In genomic region chr4:126287302-126287995, GRCm38 (mm10) we compare ENCODE assay signal across 11 mouse cellular contexts. TPM values are rescaled to one million over a fixed set of nuclear protein-coding genes. Genes with fewer than 3 reads are reported as not detected.
A peak's percentile ranks its signal among the peaks of the same experiment; 100 is the strongest.
DNase-seq lines count a peak whose midpoint lies in the region; ATAC-seq and TF ChIP-seq lines count a peak whose summit lies in the region.
"Had no signal": no experiment of that assay in that cellular context is flagged by ENCODE, and none has a peak within 500 bp of the region (broad histone marks: within the 10 kb centered on the region; RNA-seq: fewer than 3 reads in every experiment).

No protein-coding gene starts in this region.

- TF ChIP-seq EP300 in heart, postnatal 0 days (IDR thresholded peaks at IDR 0.05; ENCODE audit: low read depth) = no peak

- peak overlapping the region; percentile 33; the same call in 1 of the 2 replicates for H3K4me2 ChIP-seq in heart, postnatal 0 days (ENCODE audit: low read depth, low read length)
- peak overlapping the region; percentile 87 for H3K4me2 ChIP-seq in lung, embryonic 15.5 days
- H3K4me2 ChIP-seq in embryonic facial prominence, embryonic 14.5 days (ENCODE audit: low read depth, low read length) = peak overlapping the region; percentile 64
- peak overlapping the region; percentile 77 for H3K4me2 ChIP-seq in limb, embryonic 15.5 days

- no peak for TF ChIP-seq CTCF in heart, postnatal 0 days (IDR thresholded peaks at IDR 0.05; ENCODE audit: low read depth)
- TF ChIP-seq CTCF in lung, adult 2 months (IDR thresholded peaks at IDR 0.05; ENCODE audit: insufficient read depth, low read length) = no peak

- no peaks in the 10 kb centered on the region for H3K4me1 ChIP-seq in heart, postnatal 0 days (ENCODE audit: control insufficient read depth, insufficient read depth)
- H3K4me1 ChIP-seq in lung, embryonic 15.5 days = peaks cover 22% of the 10 kb centered on the region
- peaks cover 3% of the 10 kb centered on the region; the same call in 1 of the 2 replicates for H3K4me1 ChIP-seq in lung, adult 2 months (ENCODE audit: control insufficient read depth, insufficient read depth, low read length)
- peaks cover 27% of the 10 kb centered on the region for H3K4me1 ChIP-seq in embryonic facial prominence, embryonic 14.5 days (ENCODE audit: control insufficient read depth, insufficient read depth, low read length)
- peaks cover 62% of the 10 kb centered on the region for H3K4me1 ChIP-seq in limb, embryonic 15.5 days

- intact Hi-C loops in heart, postnatal 14 days (cut with DNase I) = no loop called here
- intact Hi-C loops in left cerebral cortex, postnatal 25 days (cut with DNase I) = no loop called here

- H3K36me3 ChIP-seq in heart, postnatal 0 days (replicated peaks; ENCODE audit: control insufficient read depth, insufficient read depth, low read length) = no peaks in the 10 kb centered on the region
- no peaks in the 10 kb centered on the region for H3K36me3 ChIP-seq in lung, embryonic 15.5 days
- H3K36me3 ChIP-seq in embryonic facial prominence, embryonic 14.5 days (ENCODE audit: control insufficient read depth, insufficient read depth, low read length) = no peaks in the 10 kb centered on the region
- peaks cover 5% of the 10 kb centered on the region; the same call in 1 of the 2 replicates for H3K36me3 ChIP-seq in limb, embryonic 15.5 days

- no peak overlapping the region for H3K9ac ChIP-seq in heart, postnatal 0 days (replicated peaks; ENCODE audit: low read depth, low read length)
- no peak overlapping the region for H3K9ac ChIP-seq in lung, embryonic 15.5 days
- peak overlapping the region; percentile 80 for H3K9ac ChIP-seq in embryonic facial prominence, embryonic 14.5 days (ENCODE audit: low read depth, low read length)
- no peak overlapping the region for H3K9ac ChIP-seq in limb, embryonic 15.5 days

- peaks cover 65% of the 10 kb centered on the region for H3K27me3 ChIP-seq in heart, postnatal 0 days (ENCODE audit: control insufficient read depth, insufficient read depth, low read length)
- H3K27me3 ChIP-seq in lung, embryonic 15.5 days = peaks cover 46% of the 10 kb centered on the region
- H3K27me3 ChIP-seq in embryonic facial prominence, embryonic 14.5 days (replicated peaks; ENCODE audit: control insufficient read depth, insufficient read depth, low read length) = peaks cover 5% of the 10 kb centered on the region; the same call in 1 of the 2 replicates
- H3K27me3 ChIP-seq in limb, embryonic 15.5 days = peaks cover 25% of the 10 kb centered on the region

- DNase-seq in heart, postnatal 0 days (ENCODE audit: low spot score) = no peak
- no peak for DNase-seq in heart, postnatal 14 days
- DNase-seq in lung, adult 2 months = no peak
- DNase-seq in embryonic facial prominence, embryonic 14.5 days (ENCODE audit: low spot score) = peak; percentile 31
- DNase-seq in cerebellum, postnatal 14 days = no peak
- DNase-seq in left cerebral cortex, postnatal 25 days (ENCODE audit: low spot score in 2 of 2) = no peak
- DNase-seq: thymus, postnatal 25 days had no signal

- ATAC-seq in heart, postnatal 0 days (ENCODE audit: insufficient read depth, low read depth) = no peak
- ATAC-seq in lung, embryonic 15.5 days (ENCODE audit: borderline replicate concordance, extremely low read depth, low FRiP score, low TSS enrichment) = peak; percentile 53; the same call in 1 of the 2 replicates
- ATAC-seq in embryonic facial prominence, embryonic 14.5 days (ENCODE audit: low read depth) = peak; percentile 23; the same call in 1 of the 2 replicates
- ATAC-seq in limb, embryonic 15.5 days (ENCODE audit: insufficient number of reproducible peaks, low FRiP score, low TSS enrichment, low read depth) = no peak
- ATAC-seq: inflammation-experienced regulatory T-cells, adult 6 months had no signal

- no peak for TF ChIP-seq POLR2A in lung, adult 2 months (IDR thresholded peaks at IDR 0.05; ENCODE audit: borderline replicate concordance, extremely low read depth, low read depth, low read length)

- no peaks in the 10 kb centered on the region for H3K9me3 ChIP-seq in heart, postnatal 0 days (replicated peaks; ENCODE audit: control insufficient read depth, low read length)
- H3K9me3 ChIP-seq in lung, embryonic 15.5 days = no peaks in the 10 kb centered on the region
- H3K9me3 ChIP-seq in embryonic facial prominence, embryonic 14.5 days (ENCODE audit: control insufficient read depth, low read length) = no peaks in the 10 kb centered on the region
- no peaks in the 10 kb centered on the region for H3K9me3 ChIP-seq in limb, embryonic 15.5 days

- no peak overlapping the region for H3K4me3 ChIP-seq in heart, postnatal 0 days (ENCODE audit: low read depth, low read length)
- H3K4me3 ChIP-seq in lung, embryonic 15.5 days = peak overlapping the region; percentile 49
- H3K4me3 ChIP-seq in lung, adult 2 months (replicated peaks; ENCODE audit: extremely low read depth, low read depth, low read length) = no peak overlapping the region
- H3K4me3 ChIP-seq in embryonic facial prominence, embryonic 14.5 days (ENCODE audit: low read depth, low read length) = peak overlapping the region; percentile 58
- H3K4me3 ChIP-seq in limb, embryonic 15.5 days = peak overlapping the region; percentile 62
- H3K4me3 ChIP-seq: left cerebral cortex, adult 2 months had no signal

- no peak overlapping the region for H3K27ac ChIP-seq in heart, postnatal 0 days (ENCODE audit: low read depth)
- no peak overlapping the region for H3K27ac ChIP-seq in lung, embryonic 15.5 days
- H3K27ac ChIP-seq in embryonic facial prominence, embryonic 14.5 days (replicated peaks; ENCODE audit: low read depth, low read length) = peak overlapping the region; percentile 90
- H3K27ac ChIP-seq in limb, embryonic 15.5 days = peak overlapping the region; percentile 89
- H3K27ac ChIP-seq: left cerebral cortex, adult 2 months had no signal

- WGBS in heart, postnatal 0 days = 27% methylated on average over 11 of the region's 11 CpGs
- WGBS in lung, embryonic 15.5 days = 16% methylated on average over 11 of the region's 11 CpGs
- 31% methylated on average over 11 of the region's 11 CpGs for WGBS in lung, adult 2 months
- WGBS in embryonic facial prominence, embryonic 14.5 days = 29% methylated on average over 10 of the region's 11 CpGs
- 39% methylated on average over 11 of the region's 11 CpGs for WGBS in limb, embryonic 15.5 days

RNA-seq across cellular contexts. Expression of gene Col8a2, which starts 0.9 kb away (rescaled TPM):
- 3.8 and 4.3 TPM in 2 replicates for total RNA-seq in heart, postnatal 0 days (2014; rRNA removed; ENCODE audit: low replicate concordance)
- polyA plus RNA-seq in heart, postnatal 0 days (2015; fragmentation: Nextera tagmentation; extraction: Ambion mirVana) = 0.71 and 1.1 TPM in 2 replicates
- total RNA-seq in heart, postnatal 14 days (2021) = under 1 TPM; 0.79 to 0.85 TPM
- polyA plus RNA-seq in lung, embryonic 15.5 days (2015; fragmentation: Nextera tagmentation; extraction: Ambion mirVana) = 5.4 and 5.8 TPM in 2 replicates
- polyA plus RNA-seq in lung, adult 2 months (2012; rRNA removed) = 3.5 and 4.4 TPM in 2 replicates
- 78.9 and 83.0 TPM in 2 replicates for polyA plus RNA-seq in embryonic facial prominence, embryonic 14.5 days (2014; fragmentation: Nextera tagmentation; extraction: Ambion mirVana)
- 71.2 and 79.7 TPM in 2 replicates for polyA plus RNA-seq in limb, embryonic 15.5 days (2015; fragmentation: Nextera tagmentation; extraction: Ambion mirVana)
- total RNA-seq in left cerebral cortex, postnatal 25 days (2021) = 1 to 10 TPM; 1.1 to 1.7 TPM
- polyA plus RNA-seq: inflammation-experienced regulatory T-cells, adult 6 months had no signal

RNA-seq across cellular contexts. Expression of gene Trappc3, which starts 25.3 kb away (rescaled TPM):
- total RNA-seq in heart, postnatal 0 days (2014; rRNA removed; ENCODE audit: low replicate concordance) = 46.4 and 63.1 TPM in 2 replicates
- polyA plus RNA-seq in heart, postnatal 0 days (2015; fragmentation: Nextera tagmentation; extraction: Ambion mirVana) = 80.3 and 86.7 TPM in 2 replicates
- total RNA-seq in heart, postnatal 14 days (2021) = 10 to 100 TPM; 45.6 to 49.3 TPM
- 106 and 108 TPM in 2 replicates for polyA plus RNA-seq in lung, embryonic 15.5 days (2015; fragmentation: Nextera tagmentation; extraction: Ambion mirVana)
- polyA plus RNA-seq in lung, adult 2 months (2012; rRNA removed) = 31.7 and 51.1 TPM in 2 replicates
- 32.9 and 33.0 TPM in 2 replicates for polyA plus RNA-seq in embryonic facial prominence, embryonic 14.5 days (2014; fragmentation: Nextera tagmentation; extraction: Ambion mirVana)
- 120 and 128 TPM in 2 replicates for polyA plus RNA-seq in limb, embryonic 15.5 days (2015; fragmentation: Nextera tagmentation; extraction: Ambion mirVana)
- total RNA-seq in left cerebral cortex, postnatal 25 days (2021) = 10 to 100 TPM; 77.4 to 79.4 TPM

RNA-seq across cellular contexts. Expression of gene Map7d1, which starts 31.3 kb away (rescaled TPM):
- 75.0 and 90.1 TPM in 2 replicates for total RNA-seq in heart, postnatal 0 days (2014; rRNA removed; ENCODE audit: low replicate concordance)
- 35.2 and 37.5 TPM in 2 replicates for polyA plus RNA-seq in heart, postnatal 0 days (2015; fragmentation: Nextera tagmentation; extraction: Ambion mirVana)
- 100 to 1,000 TPM; 242 to 246 TPM for total RNA-seq in heart, postnatal 14 days (2021)
- 40.8 and 45.3 TPM in 2 replicates for polyA plus RNA-seq in lung, embryonic 15.5 days (2015; fragmentation: Nextera tagmentation; extraction: Ambion mirVana)
- polyA plus RNA-seq in lung, adult 2 months (2012; rRNA removed) = 153 and 194 TPM in 2 replicates
- polyA plus RNA-seq in embryonic facial prominence, embryonic 14.5 days (2014; fragmentation: Nextera tagmentation; extraction: Ambion mirVana) = 62.4 and 64.2 TPM in 2 replicates
- 46.5 and 50.3 TPM in 2 replicates for polyA plus RNA-seq in limb, embryonic 15.5 days (2015; fragmentation: Nextera tagmentation; extraction: Ambion mirVana)
- 100 to 1,000 TPM; 253 to 255 TPM for total RNA-seq in left cerebral cortex, postnatal 25 days (2021)

RNA-seq across cellular contexts. Expression of gene Adprhl2, which starts 34.1 kb away (rescaled TPM):
- total RNA-seq in heart, postnatal 0 days (2014; rRNA removed; ENCODE audit: low replicate concordance) = 26.8 and 30.2 TPM in 2 replicates
- 23.2 and 26.1 TPM in 2 replicates for polyA plus RNA-seq in heart, postnatal 0 days (2015; fragmentation: Nextera tagmentation; extraction: Ambion mirVana)
- total RNA-seq in heart, postnatal 14 days (2021) = 10 to 100 TPM; 13.4 to 13.6 TPM
- polyA plus RNA-seq in lung, embryonic 15.5 days (2015; fragmentation: Nextera tagmentation; extraction: Ambion mirVana) = 68.6 TPM in 2 replicates
- 42.2 and 49.0 TPM in 2 replicates for polyA plus RNA-seq in lung, adult 2 months (2012; rRNA removed)
- 49.7 and 60.1 TPM in 2 replicates for polyA plus RNA-seq in embryonic facial prominence, embryonic 14.5 days (2014; fragmentation: Nextera tagmentation; extraction: Ambion mirVana)
- 79.2 and 82.9 TPM in 2 replicates for polyA plus RNA-seq in limb, embryonic 15.5 days (2015; fragmentation: Nextera tagmentation; extraction: Ambion mirVana)
- 10 to 100 TPM; 23.9 to 27.0 TPM for total RNA-seq in left cerebral cortex, postnatal 25 days (2021)

RNA-seq across cellular contexts. Expression of gene Tekt2, which starts 38.0 kb away (rescaled TPM):
- total RNA-seq in heart, postnatal 0 days (2014; rRNA removed; ENCODE audit: low replicate concordance) = not detected in 2 replicates
- polyA plus RNA-seq in heart, postnatal 0 days (2015; fragmentation: Nextera tagmentation; extraction: Ambion mirVana) = 0.27 and 0.88 TPM in 2 replicates
- under 1 TPM; 0.74 to 0.98 TPM for total RNA-seq in heart, postnatal 14 days (2021)
- polyA plus RNA-seq in lung, embryonic 15.5 days (2015; fragmentation: Nextera tagmentation; extraction: Ambion mirVana) = 5.3 and 6.2 TPM in 2 replicates
- polyA plus RNA-seq in lung, adult 2 months (2012; rRNA removed) = 12.9 and 18.6 TPM in 2 replicates
- polyA plus RNA-seq in embryonic facial prominence, embryonic 14.5 days (2014; fragmentation: Nextera tagmentation; extraction: Ambion mirVana) = 13.9 and 15.4 TPM in 2 replicates
- polyA plus RNA-seq in limb, embryonic 15.5 days (2015; fragmentation: Nextera tagmentation; extraction: Ambion mirVana) = 15.9 and 16.6 TPM in 2 replicates
- total RNA-seq in left cerebral cortex, postnatal 25 days (2021) = 1 to 10 TPM; 2.1 to 2.5 TPM
- polyA plus RNA-seq: inflammation-experienced regulatory T-cells, adult 6 months had no signal

Comparison
In these comparisons a context has a peak if more than half of its experiments do, and no peak if none do; other contexts are left out.
1. H3K4me3 ChIP-seq: peak in lung, embryonic 15.5 days (single experiment), embryonic facial prominence, embryonic 14.5 days (single experiment) and limb, embryonic 15.5 days (single experiment); none in heart, postnatal 0 days (single experiment) and lung, adult 2 months (single experiment).
2. ATAC-seq: peak in lung, embryonic 15.5 days (single experiment) and embryonic facial prominence, embryonic 14.5 days (single experiment); none in heart, postnatal 0 days (single experiment) and limb, embryonic 15.5 days (single experiment).
3. H3K27ac ChIP-seq: peak in embryonic facial prominence, embryonic 14.5 days (single experiment) and limb, embryonic 15.5 days (single experiment); none in heart, postnatal 0 days (single experiment) and lung, embryonic 15.5 days (single experiment).
4. H3K4me2 ChIP-seq: peak in every context shown above with its lines; median percentile 87 in lung, embryonic 15.5 days; 77 in limb, embryonic 15.5 days; 64 in embryonic facial prominence, embryonic 14.5 days; 33 in heart, postnatal 0 days.
5. RNA of gene Col8a2, which starts 0.9 kb away (polyA plus RNA-seq): 78.9 to 83.0 TPM in embryonic facial prominence, embryonic 14.5 days and 71.2 to 79.7 TPM in limb, embryonic 15.5 days; 5.4 to 5.8 TPM in lung, embryonic 15.5 days, 3.5 to 4.4 TPM in lung, adult 2 months and 0.71 to 1.1 TPM in heart, postnatal 0 days; every median in the first group is over 10 times any median in the second.